Mouse (Mus musculus) heart, adult 2 months (tissue): Measurements from ENCODE around the gene Adi1.

Source experiments
- CTCF ChIP-seq: fragments of 200-600 bp; IDR thresholded peaks from 2 replicates; pipeline ENCODE4 v1.8.1; 2022; ENCODE audit warnings: antibody characterized with exemption, mild to moderate bottlenecking, moderate library complexity
- POLR2A ChIP-seq: fragments of 200-500 bp; IDR thresholded peaks from 2 replicates; pipeline ENCODE4 v1.6.1; 2011; ENCODE audit warnings: mild to moderate bottlenecking, low read depth, low read length, control low read depth; ENCODE audit not compliant: insufficient read depth

DNA sequence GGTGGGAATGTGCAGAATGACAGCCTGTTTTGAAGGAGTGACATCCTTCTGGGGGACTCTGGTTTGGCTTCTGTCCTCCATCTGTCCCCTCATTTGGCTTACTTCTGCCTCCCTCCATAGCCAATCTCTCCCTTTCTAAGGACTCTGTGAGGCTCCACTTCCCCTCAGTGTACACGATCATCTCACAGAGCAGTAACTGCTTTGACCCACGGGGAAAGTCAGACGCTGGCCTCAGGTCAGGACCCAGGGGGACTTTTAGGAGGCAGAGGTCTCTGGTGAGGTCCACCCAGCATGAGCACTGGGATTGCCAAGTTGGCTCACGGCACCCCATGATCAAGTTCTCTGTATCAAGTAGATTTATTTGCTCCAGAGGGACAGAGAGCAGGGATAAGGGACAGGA, 33.1 kb downstream of the Adi1 start:
- TF ChIP-seq CTCF (no peak), POLR2A (no peak)
